Mouse (Mus musculus): ENCODE measurements around the gene Rbms3.

Gene Rbms3

DNA sequence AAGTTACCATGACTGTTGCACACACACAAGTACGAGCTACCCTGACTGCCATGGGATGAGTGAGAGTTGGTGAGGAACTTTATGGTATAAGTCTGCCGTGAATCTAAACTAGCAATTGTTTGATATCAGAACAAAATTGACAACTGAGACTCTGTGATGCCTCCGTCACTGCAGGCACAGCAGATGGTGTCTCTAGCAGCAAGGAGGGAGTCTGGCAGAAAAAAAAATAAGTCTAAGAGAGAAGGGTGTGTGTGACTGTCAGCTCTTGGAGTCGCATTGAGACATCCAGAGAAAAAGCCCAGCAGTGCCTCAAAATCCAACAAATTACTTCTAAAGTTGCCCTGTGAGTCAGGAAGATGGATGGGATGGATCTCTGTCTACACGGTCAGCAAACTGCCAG, 257.7 kb downstream of the Rbms3 start:
- no peak for DNase-seq

DNA sequence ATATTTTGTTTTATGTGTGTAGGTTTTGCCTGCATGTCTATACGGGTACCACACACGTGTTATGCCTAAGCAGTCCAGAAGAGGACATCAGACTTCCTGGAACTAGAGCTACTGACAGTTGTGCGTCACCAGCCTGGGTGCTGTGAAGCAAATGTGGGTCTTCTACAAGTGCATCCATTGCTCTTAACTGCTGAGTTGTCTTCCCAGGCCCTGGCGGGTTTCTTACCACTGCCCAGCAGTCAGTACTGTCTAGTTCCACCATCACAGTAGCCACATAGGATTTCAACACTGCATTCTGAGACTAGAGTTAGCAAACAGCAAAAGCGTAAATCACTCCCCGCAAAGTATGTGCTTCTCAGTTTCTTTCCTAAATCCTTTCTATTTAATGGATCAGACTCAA, 259.6 kb downstream of the Rbms3 start:
- DNase-seq = no peak

DNA sequence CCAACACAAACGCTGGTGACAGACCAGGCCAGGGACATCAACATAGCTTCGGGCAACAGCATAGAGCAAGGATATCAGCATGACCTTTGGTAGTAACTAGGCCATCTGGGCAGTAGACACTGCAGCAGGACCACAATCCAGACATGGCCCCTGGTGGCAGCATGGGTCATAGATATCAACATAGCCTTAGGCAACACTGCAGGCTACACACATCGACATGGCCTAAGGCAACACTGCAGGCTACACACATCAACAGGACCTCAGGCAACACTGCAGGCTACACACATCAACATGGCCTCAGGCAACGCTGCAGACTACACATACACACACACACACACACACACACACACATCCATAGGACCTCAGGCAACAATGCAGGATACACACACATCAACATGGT, 261.7 kb downstream of the Rbms3 start:
- no peak for DNase-seq

DNA sequence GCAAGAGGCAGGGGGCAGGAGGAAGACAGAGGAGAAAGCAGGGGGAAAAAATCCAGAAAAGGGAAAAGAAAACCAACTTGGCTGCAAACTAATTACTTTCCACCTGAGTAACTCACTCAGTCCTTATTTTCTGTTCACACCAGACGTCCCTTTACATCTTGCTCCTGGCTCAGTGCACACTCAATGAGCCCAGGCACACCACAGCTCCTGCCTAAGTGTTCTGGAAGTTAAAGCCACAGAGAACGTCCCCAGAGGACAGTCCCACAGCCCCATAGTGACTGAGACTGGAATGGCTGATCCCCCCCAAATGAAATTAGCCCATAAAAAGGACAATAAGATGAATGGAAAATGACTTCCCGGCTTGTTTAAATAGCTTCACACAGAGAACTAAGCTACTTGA, 265.1 kb downstream of the Rbms3 start:
- DNase-seq = no peak

DNA sequence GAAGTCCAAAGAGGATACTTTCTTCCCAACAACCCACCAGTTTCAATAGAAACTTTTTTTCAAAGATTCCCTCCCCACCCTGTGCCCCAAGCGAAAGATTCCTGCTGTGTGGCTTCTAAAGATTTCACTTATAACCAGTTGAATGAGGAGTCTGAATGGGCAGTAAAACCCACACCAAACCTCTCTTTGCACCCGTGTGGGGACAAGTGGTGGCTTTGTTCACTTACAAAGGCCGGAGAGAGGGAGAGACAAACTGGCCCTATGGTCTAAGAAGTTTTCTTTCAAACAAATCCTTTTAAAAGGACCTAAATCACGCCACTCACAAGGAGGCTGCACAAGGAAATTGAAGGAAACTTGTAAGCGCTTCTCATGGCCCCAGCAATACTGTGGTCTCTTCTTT, 268.3 kb downstream of the Rbms3 start:
- DNase-seq = no peak

DNA sequence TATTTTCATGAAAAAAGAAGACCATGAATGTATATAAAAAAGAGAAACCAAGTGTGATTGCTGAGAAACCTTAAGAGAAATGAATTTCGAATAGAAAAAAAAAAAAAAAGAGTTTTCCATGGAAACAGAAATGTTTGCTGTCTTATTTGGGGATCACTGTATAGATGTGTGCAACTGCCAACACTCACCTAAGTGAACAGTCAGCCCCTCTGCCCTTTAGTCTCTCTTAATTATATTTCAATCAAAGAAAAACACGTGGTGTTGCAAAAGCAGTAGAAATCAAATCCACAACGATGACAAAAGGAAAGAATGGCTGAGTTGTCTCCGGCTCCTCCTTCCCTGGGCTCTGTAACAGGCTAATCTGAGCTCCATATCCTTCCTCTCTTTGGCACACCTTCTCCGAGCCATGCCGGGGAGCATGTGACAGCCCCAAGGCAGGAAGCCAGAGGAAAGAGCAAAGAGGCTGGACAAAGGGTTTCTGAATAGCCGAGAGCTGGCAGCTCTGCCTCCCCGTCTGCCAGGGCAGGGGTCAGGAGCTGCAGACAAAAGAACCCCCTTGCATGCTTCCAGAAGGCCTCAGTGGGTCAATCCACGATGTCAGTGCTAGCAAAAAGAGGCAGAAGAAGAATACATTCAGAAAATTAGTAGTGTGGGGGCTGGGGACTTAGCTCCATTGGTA, 272.8 kb downstream of the Rbms3 start:
- DNase-seq = peak; percentile 76 to 87

DNA sequence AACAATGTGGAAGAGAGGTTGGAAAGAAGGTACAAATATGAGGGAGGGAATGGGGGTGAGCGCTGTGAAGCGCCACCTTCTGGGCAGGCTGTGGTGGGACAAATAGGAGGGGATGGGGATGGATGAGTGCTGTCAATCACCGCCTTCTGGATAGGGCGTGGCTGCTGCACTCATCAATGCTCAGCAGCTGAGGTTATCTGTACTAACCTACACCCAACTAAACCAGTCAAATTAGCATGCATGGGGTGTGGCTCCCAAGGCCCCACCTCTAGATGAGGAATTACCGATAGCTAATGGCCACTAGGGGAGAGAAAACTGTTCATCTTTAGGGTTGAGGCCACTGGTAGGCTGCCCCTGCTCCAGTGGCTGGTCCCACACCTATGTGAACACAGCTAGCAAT, 274.2 kb downstream of the Rbms3 start:
- no peak for DNase-seq

DNA sequence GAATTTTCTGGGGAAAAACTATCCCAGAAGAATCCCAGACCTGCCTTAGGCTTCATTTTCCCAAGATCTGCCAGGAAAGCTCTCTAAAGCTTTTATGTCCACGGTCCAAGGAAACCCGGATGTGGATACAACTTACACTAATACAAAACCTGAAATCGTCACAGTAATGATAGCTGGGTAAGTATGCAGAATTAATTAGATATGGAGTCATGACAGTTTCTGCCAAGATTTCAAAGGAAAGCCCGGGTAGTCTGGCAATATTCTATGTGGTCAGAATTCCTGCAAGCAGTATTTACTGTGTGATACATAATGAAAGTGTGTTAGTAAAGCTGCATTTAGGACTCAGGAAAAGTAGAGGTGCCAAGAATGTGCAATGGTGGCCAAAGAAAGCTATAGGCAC, 287.4 kb downstream of the Rbms3 start:
- DNase-seq = no peak

DNA sequence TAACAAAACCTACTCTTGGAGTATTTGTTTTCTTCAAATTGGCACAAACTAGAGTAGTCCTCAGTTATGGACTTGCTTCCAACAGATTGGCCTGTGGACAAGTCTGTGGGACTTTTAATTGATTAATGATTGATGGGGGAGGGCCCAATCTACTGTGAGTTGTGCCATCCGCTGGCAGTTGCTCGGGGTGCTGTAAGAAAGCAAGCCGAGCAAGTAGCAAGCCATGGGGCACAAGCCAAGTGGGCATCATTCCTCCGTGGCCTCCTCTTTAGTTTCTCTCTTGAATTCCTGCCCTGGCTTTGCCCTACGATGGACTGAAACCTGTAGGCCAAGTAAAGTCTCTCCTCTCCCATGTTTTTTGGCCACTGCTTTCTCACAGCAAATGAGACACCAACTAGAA, 299.0 kb downstream of the Rbms3 start:
- DNase-seq = no peak

DNA sequence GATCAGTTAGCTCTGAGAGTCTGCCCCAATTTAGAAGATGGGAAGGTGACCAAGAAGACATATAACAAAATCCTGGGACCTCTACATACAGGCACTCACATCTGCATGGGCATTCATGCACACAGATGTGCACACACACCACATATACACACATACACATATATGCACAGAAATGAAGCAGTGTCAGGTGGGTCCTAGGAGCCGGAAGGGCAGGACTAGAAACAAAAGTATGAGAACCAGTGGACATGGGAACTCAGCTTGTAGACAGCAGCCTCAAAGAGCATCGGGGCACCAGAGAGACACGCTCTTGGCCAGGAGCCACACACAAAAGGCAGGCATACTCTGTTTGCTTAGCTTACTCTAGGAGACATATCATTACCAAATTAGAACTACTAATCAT, 310.4 kb downstream of the Rbms3 start:
- no peak for DNase-seq

DNA sequence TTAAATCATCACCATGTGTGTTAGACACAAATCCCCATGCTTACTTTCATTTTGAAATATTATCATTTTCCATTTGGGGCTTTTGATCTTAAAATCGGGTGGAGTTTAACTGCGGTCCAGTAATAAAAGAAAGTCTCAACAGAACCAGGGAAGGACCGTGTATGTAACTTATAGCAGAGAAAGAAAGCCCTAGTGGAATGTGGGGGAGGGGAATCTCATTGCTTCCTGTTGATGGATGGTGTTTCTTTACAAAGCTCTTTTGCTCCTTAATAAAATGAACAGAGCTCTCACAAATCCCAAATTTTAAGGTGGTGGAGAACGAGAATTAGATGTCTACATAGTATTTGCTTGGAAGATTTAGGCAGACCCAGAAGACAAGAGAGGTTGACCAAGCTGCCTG, 311.3 kb downstream of the Rbms3 start:
- no peak for DNase-seq

DNA sequence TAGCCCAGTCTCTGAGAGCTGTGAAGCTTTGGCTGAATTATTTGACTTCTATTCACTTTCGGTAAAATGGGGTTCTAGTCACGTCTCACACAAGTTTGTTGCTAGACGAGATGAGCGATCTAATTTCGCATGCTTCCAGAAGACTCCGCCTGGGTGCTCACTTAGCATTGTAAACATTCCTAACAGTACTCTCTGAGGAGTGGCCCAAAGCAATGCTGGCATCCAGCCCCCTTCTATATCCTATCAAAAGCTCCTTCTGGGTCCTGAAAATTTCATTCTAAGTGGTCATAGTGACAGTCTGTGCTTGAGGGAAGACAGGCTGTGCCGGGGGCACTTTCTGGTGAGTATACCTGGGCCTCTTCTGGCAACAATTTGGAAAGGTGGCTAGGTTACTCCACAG, 312.5 kb downstream of the Rbms3 start:
- no peak for DNase-seq

DNA sequence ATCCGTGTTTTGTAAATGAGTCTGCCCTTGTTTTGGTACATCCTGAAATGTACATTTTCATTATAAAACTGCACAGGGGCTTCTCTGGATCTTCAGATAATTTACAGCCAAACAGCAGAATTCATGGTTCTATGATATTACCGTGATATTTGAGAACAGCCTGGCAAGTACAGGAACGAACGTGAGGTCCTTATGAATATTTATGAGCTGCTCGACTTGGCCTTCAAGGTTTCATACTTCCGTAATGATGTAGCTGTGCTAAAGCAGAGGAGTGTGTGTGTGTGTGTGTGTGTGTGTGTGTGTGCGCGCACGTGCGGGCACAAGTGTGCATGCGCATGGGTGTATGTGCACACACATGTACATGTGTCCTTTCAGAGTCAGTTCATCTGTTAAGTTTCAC, 316.1 kb downstream of the Rbms3 start:
- DNase-seq = no peak

DNA sequence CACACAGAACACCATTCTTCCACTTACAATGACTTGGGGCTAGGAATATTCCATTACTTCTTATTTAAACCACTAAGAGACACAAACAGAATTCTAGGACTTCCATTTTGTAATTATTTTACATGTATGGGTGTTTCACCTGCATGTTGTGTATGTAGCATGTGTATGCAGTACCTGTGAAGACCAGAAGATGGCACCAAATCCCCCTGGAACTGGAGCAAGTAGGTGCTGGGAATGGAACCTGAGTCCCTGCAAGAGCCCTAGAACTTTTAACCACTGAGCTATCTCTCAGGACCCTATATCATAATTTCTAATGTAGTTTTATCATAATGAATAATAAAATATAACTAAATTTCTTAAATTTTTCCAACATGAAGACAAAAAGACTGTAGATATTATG, 319.9 kb downstream of the Rbms3 start:
- no peak for DNase-seq

DNA sequence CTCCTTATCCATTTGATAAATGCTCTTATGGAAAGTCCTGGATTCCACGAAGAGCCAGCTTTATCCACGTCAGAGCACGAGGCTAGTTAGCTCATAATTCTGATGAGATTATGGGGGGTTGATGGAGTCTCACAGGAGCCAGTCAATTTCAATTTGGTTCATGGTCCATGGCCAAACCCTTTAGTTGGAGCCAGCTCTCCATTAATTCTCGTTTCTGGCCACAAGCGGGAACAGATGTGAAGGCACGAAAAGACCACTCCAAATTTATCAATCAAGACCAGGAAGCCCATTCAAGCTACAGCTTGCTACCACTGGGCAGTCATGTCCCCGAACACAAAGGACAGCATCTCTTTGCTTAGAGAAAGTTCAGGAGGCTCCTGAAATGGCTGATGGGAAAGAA, 330.7 kb downstream of the Rbms3 start:
- no peak for DNase-seq

DNA sequence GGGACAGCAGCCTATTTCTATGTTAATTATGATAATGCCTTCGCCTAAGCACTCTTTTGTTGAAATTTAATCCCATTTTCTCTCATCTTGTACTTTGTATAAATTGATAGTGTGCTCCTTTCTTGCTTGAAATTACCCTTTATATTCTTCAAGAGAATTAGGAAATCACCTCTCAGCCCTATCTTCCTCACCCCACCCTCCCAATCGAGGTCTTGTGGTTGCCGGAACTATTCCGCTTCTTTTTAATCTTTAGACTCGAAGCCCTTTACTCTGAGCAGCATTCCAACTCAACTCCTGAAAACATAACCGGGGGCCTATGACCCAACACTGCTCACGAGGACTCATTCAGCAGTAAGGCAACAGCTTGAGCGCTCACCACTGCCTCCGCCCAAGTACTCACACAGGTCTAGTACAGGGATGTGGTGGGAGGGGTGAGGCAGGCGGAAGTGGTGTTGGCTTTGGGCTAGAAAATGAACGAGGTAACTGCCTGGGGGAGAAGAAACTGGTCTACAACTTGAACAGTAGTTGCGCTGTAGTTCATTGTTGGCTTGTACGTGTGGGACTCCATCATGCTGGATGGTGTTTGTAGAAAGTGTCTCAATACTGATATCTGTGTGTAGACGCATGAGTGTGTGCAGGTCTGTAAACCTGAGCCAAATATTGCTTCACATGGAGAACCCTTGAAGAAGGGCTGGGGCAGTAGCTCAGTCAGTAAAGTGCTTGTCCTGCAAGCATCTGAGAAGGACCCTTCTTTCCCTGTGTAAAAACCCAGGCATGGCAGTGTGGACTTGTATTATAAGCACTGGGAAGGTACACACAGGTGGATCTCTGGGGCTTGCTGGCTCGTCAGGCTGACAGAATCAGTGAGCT, 331.8 kb downstream of the Rbms3 start:
- peak; percentile 39 to 77 for DNase-seq

DNA sequence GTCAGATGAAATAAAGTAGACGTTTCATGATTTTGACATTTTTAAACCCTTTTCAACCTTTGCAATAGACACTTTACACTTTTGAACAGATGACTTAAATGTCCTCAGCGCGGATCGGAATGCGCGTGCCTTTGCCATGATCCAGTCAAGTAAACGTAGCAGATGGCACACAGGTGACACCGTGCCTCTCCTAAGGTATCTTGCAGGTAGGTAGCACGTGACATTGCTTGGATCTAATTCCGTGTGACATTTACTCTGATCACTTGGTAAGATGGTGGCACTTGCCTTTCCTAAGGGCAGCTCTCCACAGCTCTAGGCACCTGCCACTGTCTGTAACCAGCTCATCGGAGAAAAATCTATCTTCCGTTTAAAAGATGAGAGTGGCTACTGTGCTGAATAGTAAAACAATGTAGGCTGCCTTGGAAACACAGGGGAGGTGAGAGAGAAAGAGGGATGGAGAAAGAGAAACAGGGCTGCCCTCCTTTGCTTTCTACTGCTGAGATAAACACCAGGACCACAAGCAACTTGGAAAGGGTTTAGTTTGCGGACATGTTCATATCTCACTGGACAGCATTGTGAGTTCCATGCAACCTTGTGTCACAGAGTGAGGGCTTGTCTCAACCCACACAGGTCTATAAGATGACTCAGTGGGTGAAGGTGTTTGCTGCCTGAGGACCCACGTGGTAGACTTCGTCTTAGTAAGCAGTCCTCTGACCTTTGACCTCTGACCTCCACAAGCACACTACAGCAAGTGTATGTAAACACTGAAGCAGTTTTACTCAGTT, 338.5 kb downstream of the Rbms3 start:
- DNase-seq = no peak

DNA sequence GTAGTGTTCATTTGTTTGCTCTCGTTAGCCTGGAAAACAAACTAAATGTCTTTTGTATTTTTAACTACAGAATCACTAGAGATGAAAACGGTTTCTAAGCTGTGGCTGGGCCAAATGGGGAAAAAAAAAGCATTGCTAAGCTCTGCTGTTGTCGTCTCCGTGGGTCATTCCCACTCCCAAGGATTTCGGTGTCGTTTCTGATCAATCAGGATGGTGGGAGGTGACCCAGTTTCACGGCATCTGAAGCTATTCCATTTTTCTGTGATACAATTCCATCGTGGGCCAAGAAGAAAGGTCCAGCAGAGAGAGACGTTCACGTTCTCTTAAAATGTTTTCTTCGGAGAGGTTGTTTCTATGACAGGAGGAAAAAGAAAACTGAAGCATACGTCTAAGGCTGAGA, 354.9 kb downstream of the Rbms3 start:
- DNase-seq = no peak

DNA sequence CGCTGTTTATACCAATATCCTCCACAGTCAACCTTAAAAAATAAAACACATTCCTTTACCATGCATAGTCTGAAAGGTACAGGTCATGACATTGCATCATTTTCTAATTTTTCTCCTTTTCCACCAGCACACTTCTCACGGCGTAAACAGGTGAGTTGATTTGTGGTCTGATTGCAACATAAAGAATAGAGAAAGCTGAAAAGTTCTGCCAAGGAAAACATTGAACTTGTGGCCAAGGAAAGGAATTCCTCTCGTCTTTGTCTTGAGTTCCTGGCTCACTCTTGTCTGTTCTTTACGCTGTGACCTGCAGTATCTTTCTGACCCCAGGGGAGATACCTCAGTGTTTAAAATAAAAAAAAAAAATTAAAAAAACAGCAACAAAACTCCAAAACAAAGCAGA, 370.1 kb downstream of the Rbms3 start:
- DNase-seq = no peak

DNA sequence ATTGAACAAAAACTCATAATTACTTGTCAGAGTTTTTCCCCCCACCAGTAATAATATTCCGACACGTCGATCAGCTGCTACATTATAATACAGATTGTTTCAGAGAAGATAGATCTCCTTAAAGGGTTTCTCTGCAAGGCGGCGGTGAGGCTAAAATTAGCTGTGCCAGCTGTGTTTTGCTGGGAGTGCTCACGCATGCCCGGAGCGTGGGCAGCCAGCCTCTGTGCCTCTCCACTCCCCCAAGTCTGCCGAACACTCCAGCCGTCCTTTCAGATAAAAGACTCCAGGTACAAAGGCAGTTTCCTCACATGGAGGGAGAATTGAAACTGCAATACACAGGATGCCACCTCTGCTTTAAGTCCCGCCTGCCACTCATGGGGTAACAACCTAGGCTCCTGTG, 376.4 kb downstream of the Rbms3 start:
- DNase-seq = peak; percentile 45 to 66

DNA sequence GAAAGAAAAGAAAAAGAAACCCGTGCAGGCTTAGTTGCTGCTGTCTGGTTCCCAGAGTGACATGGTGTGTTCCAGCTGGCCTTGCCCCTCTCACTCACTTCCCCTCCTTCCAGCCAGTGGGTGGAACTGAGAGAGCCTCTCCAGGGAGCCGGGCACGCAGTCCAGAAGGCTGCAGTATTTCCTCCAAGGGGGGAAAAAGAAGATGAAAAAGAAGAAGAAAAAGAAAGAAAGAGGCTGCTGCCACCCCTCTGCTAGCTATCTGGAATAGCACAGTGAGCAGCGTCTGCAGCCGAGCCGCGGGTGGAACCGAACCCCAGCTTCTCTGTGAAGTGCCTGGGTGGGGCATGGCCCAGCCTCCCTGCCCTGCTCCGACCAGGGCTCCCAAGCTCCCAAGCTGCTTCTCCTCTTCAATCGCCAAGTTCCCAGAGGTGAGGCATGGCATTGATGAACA, 377.3 kb downstream of the Rbms3 start:
- peak; percentile 74 to 81 for DNase-seq

DNA sequence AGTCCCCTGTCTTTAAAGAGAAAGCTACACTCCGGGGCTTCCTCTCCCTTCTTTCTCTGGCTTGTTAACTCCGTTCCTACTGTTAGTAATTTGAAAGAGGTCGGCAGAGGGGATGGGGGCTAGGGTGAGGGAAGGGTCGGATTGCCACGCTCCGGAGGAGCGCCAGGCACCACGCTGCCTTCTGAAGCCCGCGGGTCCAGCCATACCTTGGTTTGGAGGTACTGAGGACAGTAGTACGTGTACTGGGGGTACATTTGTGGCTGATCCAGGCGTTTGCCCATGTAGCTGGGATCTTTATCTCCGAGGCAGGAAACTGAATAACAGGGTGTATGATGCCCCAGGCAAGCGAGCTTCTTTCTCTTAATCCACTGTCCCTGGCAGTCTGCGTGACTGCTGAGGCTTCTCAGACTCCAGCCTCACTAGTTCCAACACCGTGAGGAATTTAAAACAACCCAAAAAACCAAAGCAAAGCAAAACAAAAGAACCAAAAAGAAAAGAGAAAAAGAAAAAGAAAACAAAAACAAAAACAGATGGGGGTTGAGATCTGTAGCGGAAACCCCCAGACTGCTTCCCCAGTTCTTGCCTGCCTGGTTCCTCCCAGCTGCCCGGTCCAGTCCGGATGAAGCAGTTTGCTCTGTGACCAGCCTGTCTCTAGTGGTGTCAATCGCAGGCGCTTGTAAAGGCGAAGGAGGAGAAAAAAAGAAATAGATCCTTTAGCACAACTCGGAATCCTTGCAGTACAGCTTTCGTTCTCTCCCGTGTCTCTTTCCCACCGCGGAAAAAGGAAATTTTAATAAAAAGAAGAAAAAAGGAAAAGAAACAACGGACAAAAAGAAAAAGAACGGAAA, 378.0 kb downstream of the Rbms3 start:
- DNase-seq = peak; percentile 54 to 56

DNA sequence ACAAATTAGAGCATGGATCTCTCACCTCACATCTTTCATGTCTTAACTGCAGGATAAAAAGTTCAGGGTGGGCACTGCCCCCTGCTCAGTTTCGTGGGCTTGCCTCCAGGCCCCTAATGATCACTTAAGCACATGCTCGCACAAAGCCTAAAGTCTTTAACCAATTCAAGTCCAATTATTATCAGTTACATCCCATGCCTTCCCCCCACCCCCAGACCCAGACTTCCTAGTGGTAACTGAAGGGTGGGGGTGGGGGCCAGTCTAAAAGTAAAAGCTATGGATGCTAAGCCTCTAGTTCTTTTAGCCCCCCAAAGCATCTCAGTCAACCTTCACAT, 378.9 kb downstream of the Rbms3 start:
- no peak for DNase-seq
